Mouse (Mus musculus): ENCODE data around the gene Rad51b. TPM values are rescaled to one million over a fixed set of nuclear protein-coding genes. Genes with fewer than 3 reads are reported as not detected.

Rad51b gene
- total and polyA plus RNA-seq, 3 experiments = 1.6 to 45.5 (median 22.0) TPM

- Histone ChIP-seq H3K4me1 (ENCODE audit: insufficient read depth, low read depth, low read length) (peaks cover 70% of the 10 kb centered on the region), H3K36me3 (replicated peaks) (no peaks in the 10 kb centered on the region), H3K4me3 (ENCODE audit: low read depth, low read length) (no peak overlapping the region), H3K27me3 (ENCODE audit: insufficient read depth, low read length) (no peaks in the 10 kb centered on the region), H3K9me3 (replicated peaks) (no peaks in the 10 kb centered on the region)
- DNase-seq (ENCODE audit: low spot score) (no peak), ATAC-seq (ENCODE audit: extremely low read depth, insufficient number of reproducible peaks, low FRiP score, poor library complexity, severe bottlenecking) (no peak)
- TF ChIP-seq CTCF (IDR thresholded peaks at IDR 0.05; ENCODE audit: low read depth, low read length) (no peak), POLR2AphosphoS5 (IDR thresholded peaks at IDR 0.05; ENCODE audit: insufficient replicate concordance, low read depth, low read length) (no peak), GATA2 (IDR thresholded peaks at IDR 0.05; ENCODE audit: borderline replicate concordance, low read depth, low read length) (no peak), GATA1 (IDR thresholded peaks at IDR 0.05; ENCODE audit: borderline replicate concordance, low read length) (no peak)
These were observed 317.5 kb downstream of the Rad51b start for GRCm38 (mm10) chr12:79614583-79614953.

- TF ChIP-seq CTCF (IDR thresholded peaks at IDR 0.05; ENCODE audit: low read depth, low read length) (no peak), TAL1 (conservative IDR thresholded peaks at IDR 0.05; ENCODE audit: low read depth, low read length) (no peak), POLR2AphosphoS5 (IDR thresholded peaks at IDR 0.05; ENCODE audit: insufficient replicate concordance, low read depth, low read length) (no peak), GATA1 (IDR thresholded peaks at IDR 0.05; ENCODE audit: borderline replicate concordance, low read length) (no peak), GATA2 (IDR thresholded peaks at IDR 0.05; ENCODE audit: borderline replicate concordance, low read depth, low read length) (no peak)
These were observed 318.7 kb downstream of the Rad51b start for GRCm38 (mm10) chr12:79615717-79616316.

GRCm38 (mm10) chr12:79619009-79619408 is 321.9 kb downstream of the Rad51b start:
- Histone ChIP-seq H3K9me3 (replicated peaks) (no peaks in the 10 kb centered on the region), H3K27me3 (ENCODE audit: insufficient read depth, low read length) (no peaks in the 10 kb centered on the region), H3K4me3 (ENCODE audit: low read depth, low read length) (no peak overlapping the region), H3K36me3 (replicated peaks) (no peaks in the 10 kb centered on the region), H3K4me1 (ENCODE audit: insufficient read depth, low read depth, low read length) (peaks cover 35% of the 10 kb centered on the region)
- TF ChIP-seq CTCF (IDR thresholded peaks at IDR 0.05; ENCODE audit: low read depth, low read length) = no peak
- TF ChIP-seq GATA1 (IDR thresholded peaks at IDR 0.05; ENCODE audit: borderline replicate concordance, low read length) = no peak
- no peak for TF ChIP-seq GATA2 (IDR thresholded peaks at IDR 0.05; ENCODE audit: borderline replicate concordance, low read depth, low read length)
- no peak for TF ChIP-seq TAL1 (conservative IDR thresholded peaks at IDR 0.05; ENCODE audit: low read depth, low read length)
- no peak for TF ChIP-seq POLR2AphosphoS5 (IDR thresholded peaks at IDR 0.05; ENCODE audit: insufficient replicate concordance, low read depth, low read length)
- DNase-seq (ENCODE audit: low spot score) = no peak
- no peak for ATAC-seq (ENCODE audit: extremely low read depth, insufficient number of reproducible peaks, low FRiP score, poor library complexity, severe bottlenecking)

More at GRCm38 (mm10) chr12:79615717-79616316, 318.7 kb downstream of the Rad51b start:
- ATAC-seq (ENCODE audit: extremely low read depth, insufficient number of reproducible peaks, low FRiP score, poor library complexity, severe bottlenecking) (no peak), DNase-seq (ENCODE audit: low spot score) (no peak)
- H3K27me3 ChIP-seq (ENCODE audit: insufficient read depth, low read length) = no peaks in the 10 kb centered on the region
- peaks cover 65% of the 10 kb centered on the region for H3K4me1 ChIP-seq (ENCODE audit: insufficient read depth, low read depth, low read length)
- H3K4me3 ChIP-seq (ENCODE audit: low read depth, low read length) = no peak overlapping the region
- H3K9me3 ChIP-seq (replicated peaks) = no peaks in the 10 kb centered on the region
- no peaks in the 10 kb centered on the region for H3K36me3 ChIP-seq (replicated peaks)

GRCm38 (mm10) chr12:79620693-79621092 is 323.6 kb downstream of the Rad51b start:
- Histone ChIP-seq H3K9me3 (replicated peaks) (no peaks in the 10 kb centered on the region), H3K36me3 (replicated peaks) (no peaks in the 10 kb centered on the region), H3K4me3 (ENCODE audit: low read depth, low read length) (no peak overlapping the region), H3K4me1 (ENCODE audit: insufficient read depth, low read depth, low read length) (peaks cover 32% of the 10 kb centered on the region), H3K27me3 (ENCODE audit: insufficient read depth, low read length) (no peaks in the 10 kb centered on the region)
- ATAC-seq (ENCODE audit: extremely low read depth, insufficient number of reproducible peaks, low FRiP score, poor library complexity, severe bottlenecking) (no peak), DNase-seq (ENCODE audit: low spot score) (no peak)
- no peak for TF ChIP-seq CTCF (IDR thresholded peaks at IDR 0.05; ENCODE audit: low read depth, low read length)

- Histone ChIP-seq H3K4me3 (ENCODE audit: low read depth, low read length) (no peak overlapping the region), H3K27me3 (ENCODE audit: insufficient read depth, low read length) (no peaks in the 10 kb centered on the region), H3K36me3 (replicated peaks) (peaks cover 3% of the 10 kb centered on the region), H3K9me3 (replicated peaks) (no peaks in the 10 kb centered on the region), H3K4me1 (ENCODE audit: insufficient read depth, low read depth, low read length) (peaks cover 32% of the 10 kb centered on the region)
- no peak for TF ChIP-seq POLR2AphosphoS5 (IDR thresholded peaks at IDR 0.05; ENCODE audit: insufficient replicate concordance, low read depth, low read length)
- no peak for TF ChIP-seq CTCF (IDR thresholded peaks at IDR 0.05; ENCODE audit: low read depth, low read length)
- no peak for TF ChIP-seq GATA1 (IDR thresholded peaks at IDR 0.05; ENCODE audit: borderline replicate concordance, low read length)
- TF ChIP-seq TAL1 (conservative IDR thresholded peaks at IDR 0.05; ENCODE audit: low read depth, low read length) = no peak
- no peak for TF ChIP-seq GATA2 (IDR thresholded peaks at IDR 0.05; ENCODE audit: borderline replicate concordance, low read depth, low read length)
- no peak for ATAC-seq (ENCODE audit: extremely low read depth, insufficient number of reproducible peaks, low FRiP score, poor library complexity, severe bottlenecking)
- DNase-seq (ENCODE audit: low spot score) = no peak
These were observed 326.2 kb downstream of the Rad51b start for GRCm38 (mm10) chr12:79623308-79623707.

- DNase-seq (ENCODE audit: low spot score) (no peak), ATAC-seq (ENCODE audit: extremely low read depth, insufficient number of reproducible peaks, low FRiP score, poor library complexity, severe bottlenecking) (no peak)
- no peaks in the 10 kb centered on the region for H3K9me3 ChIP-seq (replicated peaks)
- H3K4me3 ChIP-seq (ENCODE audit: low read depth, low read length) = no peak overlapping the region
- H3K4me1 ChIP-seq (ENCODE audit: insufficient read depth, low read depth, low read length) = peaks cover 43% of the 10 kb centered on the region
- H3K36me3 ChIP-seq (replicated peaks) = peaks cover 3% of the 10 kb centered on the region
- TF ChIP-seq CTCF (IDR thresholded peaks at IDR 0.05; ENCODE audit: low read depth, low read length) = no peak
- TF ChIP-seq POLR2AphosphoS5 (IDR thresholded peaks at IDR 0.05; ENCODE audit: insufficient replicate concordance, low read depth, low read length) = no peak
- no peak for TF ChIP-seq GATA1 (IDR thresholded peaks at IDR 0.05; ENCODE audit: borderline replicate concordance, low read length)
- no peaks in the 10 kb centered on the region for H3K27me3 ChIP-seq (ENCODE audit: insufficient read depth, low read length)
These were observed 328.8 kb downstream of the Rad51b start for GRCm38 (mm10) chr12:79625699-79626554.
